Mouse (Mus musculus) spleen, adult 18-20 months (tissue): ENCODE results near the gene Kdm1a.

ENCODE experiments used
- DNase-seq, 2 experiments: peaks; one replicate each; pipeline ENCODE4 v3.0.0; 2022; ENCODE audit warnings: mixed read lengths in 2 of 2

Kdm1a gene

DNA sequence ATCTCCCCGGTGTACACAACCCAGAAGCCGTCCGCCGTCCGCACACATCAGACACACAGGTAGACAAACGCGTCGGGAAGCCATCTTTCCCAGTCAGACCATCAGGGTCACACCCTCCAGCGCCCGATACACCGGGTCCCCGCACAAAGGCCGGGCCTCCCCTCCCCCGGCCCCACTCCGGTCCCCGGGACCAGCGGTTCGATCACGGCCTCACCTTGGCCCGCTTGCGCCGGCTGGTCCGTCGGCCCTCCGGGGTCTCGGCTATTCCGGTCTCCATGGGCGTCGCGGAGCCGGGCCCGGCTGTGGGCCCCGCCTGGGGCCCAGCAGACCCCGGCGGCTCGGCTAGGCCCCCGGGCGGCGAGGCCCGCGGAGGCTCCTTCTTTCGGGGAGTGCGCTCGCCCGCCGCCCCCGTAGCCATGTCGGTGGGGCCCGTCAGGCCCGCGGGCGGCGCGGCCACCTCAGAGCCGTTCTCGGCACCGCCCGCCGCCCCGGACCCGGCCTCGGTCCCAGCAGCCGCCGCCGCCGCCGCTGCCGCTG, 437 bp downstream of the Kdm1a start:
- DNase-seq: peak in 1 of 2 experiments; percentile 17

DNA sequence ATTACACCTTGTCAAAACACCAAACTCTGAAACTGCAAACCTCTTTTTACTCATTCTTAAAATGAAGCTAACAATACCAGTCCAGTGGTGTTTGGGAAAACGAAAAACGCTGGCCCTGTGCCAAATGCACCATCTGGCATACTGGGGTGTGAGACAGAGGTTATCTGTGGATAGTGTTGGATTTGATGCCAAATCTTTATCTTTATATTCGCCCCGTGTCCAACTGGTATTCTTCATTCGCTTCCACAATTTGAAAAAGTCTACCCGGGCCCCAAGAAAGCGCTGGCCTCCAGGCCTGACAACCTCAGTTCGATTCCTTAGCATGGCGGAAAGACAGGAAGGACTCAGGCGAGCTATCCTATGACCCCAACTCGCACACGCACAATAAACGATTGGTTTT, 1.0 kb downstream of the Kdm1a start:
- peak in 1 of 2 experiments; percentile 18 for DNase-seq

- DNase-seq: no peak
Measured at GRCm38 (mm10) chr4:136600536-136600935, 2.0 kb downstream of the Kdm1a start.

DNA sequence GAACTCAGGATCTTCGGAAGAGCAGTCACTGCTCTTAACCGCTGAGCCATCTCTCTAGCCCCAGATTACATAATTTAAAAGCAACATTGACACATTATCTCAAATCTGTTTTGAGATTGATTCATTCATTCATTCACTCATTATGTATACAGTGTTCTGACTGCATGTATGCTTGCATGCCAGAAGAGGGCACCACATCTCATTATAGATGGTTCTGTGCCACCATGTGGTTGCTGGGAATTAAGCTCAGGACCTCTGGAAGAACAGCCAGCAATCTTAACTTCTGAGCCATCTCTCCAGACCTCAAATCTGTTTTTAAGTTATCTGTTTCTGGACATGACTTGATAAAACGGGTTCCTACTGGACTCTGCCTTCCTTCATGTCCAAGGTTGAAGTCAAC, 2.7 kb downstream of the Kdm1a start:
- DNase-seq: no peak

DNA sequence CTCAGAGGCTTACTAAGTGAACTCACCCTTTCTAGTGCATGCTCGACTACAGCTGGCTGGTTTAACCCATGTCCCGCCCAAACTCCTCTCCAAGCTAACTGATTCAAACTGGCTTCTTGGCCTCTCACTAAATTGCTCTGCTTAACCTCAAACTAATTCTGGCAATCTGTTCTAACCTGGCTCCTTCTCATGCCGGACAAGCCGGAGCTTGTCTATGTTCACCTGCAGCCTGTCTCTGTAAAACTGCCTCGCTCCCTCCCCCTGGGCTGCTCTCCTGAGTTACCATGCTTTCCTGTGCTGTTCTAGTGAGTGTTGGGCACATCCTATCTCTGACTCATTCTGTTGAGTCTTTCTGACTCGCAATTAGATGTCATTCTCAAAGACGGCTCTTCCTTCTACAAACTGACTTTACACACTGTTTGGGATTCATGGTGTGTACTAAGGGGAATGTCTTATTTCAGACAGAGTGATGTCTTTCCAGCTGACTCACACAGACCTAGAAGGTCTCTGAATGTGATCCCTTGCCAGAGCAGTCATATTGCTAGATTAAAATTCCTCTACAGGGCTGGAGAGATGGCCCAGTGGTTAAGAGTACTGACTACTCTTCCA, 4.2 kb downstream of the Kdm1a start:
- DNase-seq: no peak

GRCm38 (mm10) chr4:136595221-136595620, 7.3 kb downstream of the Kdm1a start:
- no peak for DNase-seq

GRCm38 (mm10) chr4:136594006-136594405, 8.5 kb downstream of the Kdm1a start:
- no peak for DNase-seq

DNA sequence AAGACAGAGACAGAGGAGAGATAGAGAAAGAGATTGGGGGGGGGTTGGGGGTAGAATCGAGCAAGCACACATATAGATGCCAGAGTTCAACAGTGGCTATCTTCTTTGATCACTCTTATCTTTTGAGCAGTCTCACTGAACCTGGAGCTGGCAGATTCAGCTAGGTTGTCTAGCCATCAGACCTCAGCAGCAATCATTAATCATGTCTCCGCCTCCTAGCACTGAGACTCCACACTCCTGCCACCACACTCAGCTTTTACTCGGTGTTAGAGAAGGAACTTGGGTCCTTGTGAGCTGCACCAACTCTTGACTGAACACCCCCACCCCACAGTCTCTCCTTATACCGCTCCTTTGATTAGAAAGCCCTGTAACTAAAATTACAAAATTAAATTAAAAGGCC, 10.4 kb downstream of the Kdm1a start:
- no peak for DNase-seq

- no peak for DNase-seq
Measured at GRCm38 (mm10) chr4:136588003-136588402, 14.5 kb downstream of the Kdm1a start.

GRCm38 (mm10) chr4:136587221-136587827, 15.2 kb downstream of the Kdm1a start:
- no peak for DNase-seq

GRCm38 (mm10) chr4:136581885-136582284, 20.6 kb downstream of the Kdm1a start:
- DNase-seq: no peak

DNA sequence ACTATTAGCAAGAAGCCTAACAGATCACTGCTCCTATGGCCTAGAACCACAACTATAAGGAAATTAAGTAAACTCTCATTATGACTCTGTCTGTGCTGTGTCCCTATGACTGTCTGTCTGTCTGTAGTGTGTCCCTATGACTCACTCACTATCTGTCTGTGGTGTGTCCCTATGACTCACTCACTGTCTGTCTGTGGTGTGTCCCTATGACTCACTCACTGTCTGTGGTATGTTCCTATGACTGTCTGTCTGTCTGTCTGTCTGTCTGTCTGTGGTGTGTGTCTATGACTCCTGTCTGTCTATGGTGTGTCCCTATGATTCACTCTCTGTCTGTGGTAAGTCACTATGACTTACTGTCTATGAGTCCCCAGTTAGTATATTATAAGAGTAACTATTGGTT, 32.5 kb downstream of the Kdm1a start:
- DNase-seq: no peak

DNA sequence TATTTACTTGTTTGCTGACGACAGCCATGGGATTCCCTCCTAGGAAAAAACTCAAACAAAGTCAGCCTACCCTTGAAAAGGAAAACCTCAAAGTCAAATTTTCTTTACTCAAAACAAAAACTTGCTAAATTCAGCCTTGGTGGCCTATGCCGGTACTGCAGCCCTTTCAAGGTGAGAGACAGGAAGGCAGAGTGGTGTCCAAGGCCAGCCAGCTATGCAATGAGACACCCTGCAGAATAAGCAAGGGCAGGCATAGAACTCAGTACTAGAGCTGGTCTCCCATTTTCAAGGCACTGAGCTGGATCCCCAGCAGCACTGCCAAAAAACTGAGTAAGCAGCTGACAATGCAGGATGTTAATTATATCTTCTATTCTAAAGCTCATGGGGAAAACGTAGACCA, 33.9 kb downstream of the Kdm1a start:
- no peak for DNase-seq

DNA sequence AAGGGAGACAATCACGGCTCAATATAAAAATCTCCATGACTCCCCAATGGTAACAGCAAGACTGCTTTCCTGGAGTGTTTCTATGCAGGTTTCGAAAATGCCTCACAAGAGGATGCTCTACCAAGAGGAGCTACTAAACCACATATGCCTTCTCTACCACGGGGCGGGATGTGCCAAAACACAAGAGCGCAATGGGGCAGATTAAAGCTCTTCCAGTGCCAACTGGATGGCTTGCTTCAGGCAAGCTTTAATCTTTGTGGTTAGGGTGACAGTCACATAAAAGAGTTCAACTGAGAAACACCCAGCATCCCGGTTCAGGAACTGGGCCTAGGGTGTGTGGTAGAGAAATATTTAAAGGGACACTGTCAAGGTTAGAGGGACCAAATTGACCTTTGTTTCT, 39.8 kb downstream of the Kdm1a start:
- DNase-seq: no peak

- DNase-seq: no peak
Measured at GRCm38 (mm10) chr4:136560270-136560991, 42.1 kb downstream of the Kdm1a start.

DNA sequence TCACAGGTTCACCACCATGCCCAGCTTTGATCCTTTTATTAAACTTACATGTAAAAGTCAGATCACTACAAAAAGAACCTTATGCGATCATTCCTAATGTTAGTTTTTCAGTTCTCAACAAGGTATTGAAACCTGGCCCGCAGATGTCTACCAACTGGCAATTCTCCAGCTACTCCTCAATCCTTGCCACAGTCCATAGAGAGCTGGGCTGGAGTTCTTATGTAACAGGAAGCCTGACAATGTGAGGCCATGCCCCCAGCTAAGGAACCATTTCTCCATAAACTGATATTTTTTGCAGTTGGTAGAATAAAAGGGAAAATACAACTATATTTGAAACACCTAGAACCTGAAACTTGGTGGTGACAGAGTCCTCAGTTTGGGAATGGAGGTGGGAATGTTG, 42.8 kb downstream of the Kdm1a start:
- no peak for DNase-seq

- no peak for DNase-seq
Measured at GRCm38 (mm10) chr4:136557638-136558037, 44.9 kb downstream of the Kdm1a start.

GRCm38 (mm10) chr4:136553108-136553507, 49.4 kb downstream of the Kdm1a start:
- DNase-seq: no peak

GRCm38 (mm10) chr4:136548381-136548801, 54.1 kb downstream of the Kdm1a start:
- DNase-seq: no peak

DNA sequence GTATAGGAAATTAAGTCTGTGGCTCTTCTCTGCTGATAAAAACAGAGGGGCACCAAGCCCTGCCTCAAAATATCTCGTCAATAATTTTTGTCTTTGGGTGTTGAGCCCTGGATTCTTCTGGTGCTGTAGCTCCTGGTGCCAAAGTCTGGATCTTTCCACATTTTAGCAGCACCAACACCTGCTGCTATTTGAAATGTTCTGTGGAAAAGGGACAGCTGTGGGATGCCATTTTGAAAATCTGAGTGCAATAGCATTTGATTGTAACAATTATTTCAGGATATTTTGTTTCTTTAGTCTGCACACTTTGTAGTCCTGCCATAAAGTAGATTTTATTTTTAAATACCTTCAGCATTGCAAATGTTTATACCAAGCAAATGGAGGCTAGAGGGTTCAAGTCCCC, 54.8 kb downstream of the Kdm1a start:
- no peak for DNase-seq

- no peak for DNase-seq
Measured at GRCm38 (mm10) chr4:136546279-136547045, 56.1 kb downstream of the Kdm1a start.

DNA sequence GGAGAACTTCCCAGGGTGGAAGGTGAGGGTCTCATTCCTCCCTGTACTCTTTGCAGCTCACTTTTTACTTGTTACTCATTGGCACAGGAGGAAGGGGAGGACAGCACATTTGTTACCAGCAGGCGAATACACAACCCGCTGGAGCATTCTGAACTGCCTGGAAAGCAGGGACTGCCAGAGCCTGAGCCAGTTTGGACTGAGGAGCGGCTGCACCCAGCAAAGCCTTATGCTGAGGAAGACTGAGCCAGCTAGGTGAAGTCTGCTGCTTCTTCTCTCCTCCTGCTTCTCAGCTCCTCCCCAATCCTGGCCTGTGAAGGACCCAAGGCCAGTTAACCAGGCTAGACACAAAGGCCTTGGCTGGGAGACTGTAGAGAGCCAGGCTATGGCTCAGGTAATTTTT, 57.4 kb downstream of the Kdm1a start:
- DNase-seq: no peak

- peak in 1 of 2 experiments; percentile 54 for DNase-seq
Measured at GRCm38 (mm10) chr4:136526412-136526811, 76.1 kb downstream of the Kdm1a start.
